Mouse (Mus musculus) embryonic fibroblast, embryonic 13.5 days (primary cell): ENCODE data around the gene Fam111a.

ENCODE experiments used
- CTCF ChIP-seq: IDR thresholded peaks from 2 replicates; pipeline ENCODE4 v1.5.1; 2011; ENCODE audit warnings: mild to moderate bottlenecking, control low read depth, low read length, moderate library complexity, borderline replicate concordance; ENCODE audit not compliant: insufficient read depth
- POLR2A ChIP-seq: IDR thresholded peaks from 2 replicates; pipeline ENCODE4 v1.6.1; 2011; ENCODE audit warnings: low read depth, mild to moderate bottlenecking, control low read depth, low read length, moderate library complexity

DNA sequence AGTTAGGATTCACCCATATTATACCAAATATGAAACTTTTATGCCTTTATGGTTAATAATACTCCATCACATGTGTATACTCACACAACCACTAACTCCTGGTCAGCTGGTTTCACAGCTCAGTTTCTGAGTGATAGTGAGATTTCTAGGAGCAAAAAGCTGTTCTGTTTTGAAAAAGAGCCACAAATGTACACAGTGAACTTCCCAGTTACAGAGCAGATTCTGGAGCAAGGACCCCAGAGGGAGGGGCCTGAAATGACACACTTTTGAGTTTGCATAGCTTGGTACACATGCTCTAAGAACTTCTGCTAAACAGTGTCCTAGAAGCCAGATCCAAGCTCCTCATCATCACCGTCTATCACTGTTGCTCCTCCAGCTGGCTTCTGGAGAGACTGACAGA, 54.1 kb downstream of the Fam111a start, which contains the start of gene Gm4952:
- TF ChIP-seq CTCF, result no peak
- no peak for TF ChIP-seq POLR2A
